Mouse (Mus musculus) embryo, embryonic 11.5 days (tissue): ENCODE measurements at regions not wholly inside any gene's neighbourhood (a gene's known extent, or its start where the extent isn't known, plus 50 kb on each side); places are given as distances from the start of the nearest gene placed in this dataset.

Source experiments
- DNase-seq: peaks from one replicate; pipeline ENCODE4 v3.0.0-alpha.2; 2012; ENCODE audit warnings: low read depth, low spot score

DNA sequence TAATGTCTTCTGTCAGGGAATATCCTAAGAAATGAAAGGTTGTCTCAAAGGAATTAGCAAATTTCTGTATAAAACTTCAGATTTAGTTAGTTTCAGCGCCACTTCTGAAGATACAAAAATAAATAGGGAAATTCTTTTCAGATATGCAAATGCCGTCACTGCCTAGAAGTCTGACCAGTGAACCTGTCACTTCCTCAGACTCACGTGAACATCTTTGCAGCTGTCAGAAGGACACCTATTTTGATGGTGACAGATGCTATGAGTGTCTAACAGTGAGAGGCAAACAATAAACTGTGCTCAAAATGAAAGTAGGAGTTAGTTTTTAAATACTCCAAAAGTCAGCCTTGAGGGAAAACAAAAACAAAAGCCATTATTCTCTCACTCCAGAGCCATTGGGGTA is 57.5 kb upstream of the Igf1r start:
- DNase-seq, result no peak

DNA sequence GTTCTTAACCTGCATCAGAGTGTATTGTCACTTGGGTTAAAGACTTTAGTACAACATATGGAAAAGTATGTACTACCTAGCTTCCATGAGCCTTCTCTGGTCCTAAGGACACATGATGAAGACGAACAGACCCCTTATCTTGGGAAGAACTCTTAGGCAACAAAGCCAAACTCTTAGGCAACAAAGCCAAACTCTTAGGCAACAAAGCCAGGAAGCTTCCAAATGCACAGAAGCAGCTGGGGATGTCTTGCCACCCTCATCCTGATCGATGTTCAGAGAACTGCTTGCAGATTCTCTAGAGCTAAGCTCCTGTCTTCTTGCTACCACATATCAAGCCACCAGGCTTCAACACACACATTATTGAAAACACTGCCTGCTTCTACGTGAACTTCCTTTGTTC is 59.7 kb upstream of the Igf1r start:
- DNase-seq, result no peak

DNA sequence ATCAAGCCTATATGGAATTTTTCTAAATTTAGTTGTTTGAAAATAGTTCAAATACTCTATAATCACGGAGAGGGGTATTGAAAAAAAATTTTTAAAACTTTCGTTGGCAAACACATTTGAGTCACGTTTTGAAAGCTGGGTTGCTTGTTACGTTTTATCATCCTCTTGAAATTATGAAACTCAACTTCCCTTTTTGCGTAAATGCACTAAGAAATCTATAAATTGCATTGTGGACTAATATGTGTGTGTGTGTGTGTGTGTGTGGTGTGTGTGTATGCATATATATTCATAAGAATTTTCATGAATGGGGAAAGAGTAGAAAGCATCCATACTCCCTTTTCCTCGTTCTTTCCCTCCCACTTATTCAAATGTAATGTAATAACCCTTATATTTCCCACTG is 69.6 kb upstream of the Igf1r start:
- DNase-seq, result no peak

DNA sequence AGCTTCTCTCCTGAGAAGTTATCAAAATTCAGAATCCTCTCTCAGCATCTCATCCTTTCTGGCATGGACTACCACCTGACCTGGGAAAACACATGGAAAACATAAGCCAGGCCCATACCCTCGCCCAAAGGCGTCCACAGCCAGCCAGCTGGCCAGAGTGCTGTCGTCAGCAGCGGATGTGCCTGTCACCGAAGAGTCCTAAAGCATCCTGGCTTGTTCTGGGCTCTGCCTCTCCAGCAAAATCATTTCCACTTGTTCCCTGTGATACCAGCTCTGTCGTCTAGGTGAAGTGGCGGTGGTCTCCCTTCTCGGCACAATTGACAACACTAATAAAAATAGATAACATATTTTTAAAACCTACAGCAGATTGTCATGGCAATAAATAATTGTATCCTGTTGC is 70.0 kb upstream of the Igf1r start:
- no peak for DNase-seq

DNA sequence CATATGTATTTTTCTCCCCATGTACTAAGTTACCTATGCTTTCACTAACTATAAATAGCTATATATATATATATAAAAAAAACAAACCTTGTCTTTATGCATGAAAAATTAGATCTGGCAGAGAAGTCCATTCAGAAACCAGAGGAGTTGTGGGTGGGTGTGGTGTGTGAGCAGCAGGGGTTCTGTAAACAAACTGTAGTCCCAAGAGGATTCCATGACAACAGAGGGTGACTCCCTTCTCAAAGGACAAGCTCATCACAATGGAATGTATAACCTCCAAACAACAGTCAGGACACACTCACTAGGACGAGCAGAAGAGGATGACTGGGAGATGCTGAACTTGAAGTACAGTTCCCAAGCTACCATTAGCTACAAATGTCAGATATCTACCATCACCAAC is 74.4 kb upstream of the Igf1r start:
- DNase-seq, result no peak

DNA sequence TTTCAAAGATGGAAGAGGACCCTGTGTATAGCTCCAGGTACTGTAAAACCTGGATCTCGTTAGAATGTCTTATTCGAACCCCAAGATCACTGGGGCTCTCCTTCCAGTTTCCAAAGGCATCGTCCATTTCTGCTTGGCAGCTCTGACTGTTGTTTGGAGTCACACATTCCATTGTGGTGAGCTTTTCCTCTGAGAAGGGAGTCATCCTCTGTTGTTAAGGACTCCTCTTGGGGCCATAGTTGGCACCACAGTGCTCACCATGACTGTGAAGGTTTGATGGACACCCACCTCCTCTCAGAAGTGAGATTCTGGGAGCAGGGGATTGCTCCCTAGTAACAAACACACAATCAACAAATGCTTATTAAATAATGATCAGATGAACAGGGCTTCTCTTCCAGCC is 75.0 kb upstream of the Igf1r start:
- DNase-seq, result no peak

DNA sequence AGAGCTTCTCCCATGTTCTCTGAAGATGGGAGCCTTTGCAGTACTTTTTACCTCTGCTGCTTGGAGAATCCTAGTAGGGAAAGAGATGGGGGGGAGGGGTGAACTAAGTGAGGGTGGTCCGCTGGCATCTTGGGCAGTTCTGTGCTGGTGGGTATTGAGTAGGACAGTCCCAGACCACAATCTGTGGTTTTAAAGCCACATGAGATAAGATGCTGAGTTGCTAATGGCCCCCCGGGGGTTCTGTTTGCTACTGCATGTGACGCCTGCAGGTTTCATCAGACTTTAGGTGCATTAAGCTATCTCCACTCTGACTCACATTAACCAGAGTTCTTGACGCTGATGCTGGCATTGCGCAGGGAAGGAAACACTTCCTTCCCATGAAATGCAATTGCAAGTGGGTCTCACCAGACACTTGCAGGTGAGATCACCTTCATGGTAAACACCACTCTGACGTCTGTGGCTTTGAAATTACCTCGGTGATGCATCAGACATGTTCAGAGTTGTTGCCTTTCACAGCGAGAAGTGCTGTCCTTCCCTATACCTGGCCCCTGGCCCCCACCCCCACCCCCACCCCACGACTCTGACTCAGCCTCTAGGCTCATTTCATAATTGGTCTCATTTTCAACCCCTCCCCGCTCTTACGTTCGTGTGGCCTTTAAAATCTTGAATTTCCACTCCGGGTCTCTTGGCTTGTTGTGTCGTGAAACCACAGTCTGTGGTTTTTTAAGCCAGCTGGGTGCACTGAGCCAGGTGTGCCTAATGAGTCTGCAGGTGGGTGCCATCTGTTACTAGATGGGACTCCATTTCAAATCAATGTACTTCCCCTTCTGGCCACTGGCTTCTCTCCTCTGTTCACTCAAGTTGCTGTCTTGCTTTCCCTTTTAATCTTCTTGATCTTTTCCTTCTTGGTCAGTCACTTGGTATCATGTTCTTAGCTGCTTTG is 94.8 kb upstream of the Synm start:
- no peak for DNase-seq

DNA sequence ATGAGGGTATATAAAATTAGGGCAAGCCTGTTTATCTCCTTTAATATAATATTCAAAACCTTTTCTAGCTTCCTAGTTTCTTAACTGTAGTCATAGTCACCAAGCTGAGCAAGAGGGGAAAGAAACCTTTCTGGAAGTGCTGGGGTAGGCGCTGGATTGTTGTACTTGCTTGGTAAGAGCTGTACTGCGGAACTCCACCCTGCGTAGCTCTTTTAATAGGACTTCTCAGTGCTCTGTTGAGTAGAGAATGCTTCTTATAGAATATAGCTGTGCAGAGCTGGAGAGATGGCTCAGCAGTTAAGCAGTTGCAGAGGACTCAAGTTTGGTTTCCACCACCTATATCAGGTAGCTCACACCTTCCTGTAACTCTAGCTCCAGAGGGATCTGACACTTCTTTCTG is 93.3 kb upstream of the Synm start:
- no peak for DNase-seq

DNA sequence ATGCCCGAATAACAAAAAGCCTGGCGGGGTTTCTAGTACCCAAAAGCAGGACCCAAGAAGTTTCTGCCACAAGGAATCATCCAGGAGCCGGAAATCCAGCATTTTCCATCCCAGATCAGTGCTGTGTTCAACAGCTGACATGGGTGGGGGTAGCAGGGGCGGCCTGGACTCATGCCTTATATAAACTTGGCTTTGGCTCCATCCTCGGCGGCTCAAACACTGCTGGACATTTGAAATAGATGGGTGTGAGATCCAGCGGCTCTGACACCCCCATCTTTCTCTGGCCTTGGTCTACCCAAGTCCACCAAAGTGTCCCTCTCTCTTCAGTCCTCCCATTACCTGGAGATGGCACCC is 89.9 kb upstream of the Synm start:
- DNase-seq, result no peak

DNA sequence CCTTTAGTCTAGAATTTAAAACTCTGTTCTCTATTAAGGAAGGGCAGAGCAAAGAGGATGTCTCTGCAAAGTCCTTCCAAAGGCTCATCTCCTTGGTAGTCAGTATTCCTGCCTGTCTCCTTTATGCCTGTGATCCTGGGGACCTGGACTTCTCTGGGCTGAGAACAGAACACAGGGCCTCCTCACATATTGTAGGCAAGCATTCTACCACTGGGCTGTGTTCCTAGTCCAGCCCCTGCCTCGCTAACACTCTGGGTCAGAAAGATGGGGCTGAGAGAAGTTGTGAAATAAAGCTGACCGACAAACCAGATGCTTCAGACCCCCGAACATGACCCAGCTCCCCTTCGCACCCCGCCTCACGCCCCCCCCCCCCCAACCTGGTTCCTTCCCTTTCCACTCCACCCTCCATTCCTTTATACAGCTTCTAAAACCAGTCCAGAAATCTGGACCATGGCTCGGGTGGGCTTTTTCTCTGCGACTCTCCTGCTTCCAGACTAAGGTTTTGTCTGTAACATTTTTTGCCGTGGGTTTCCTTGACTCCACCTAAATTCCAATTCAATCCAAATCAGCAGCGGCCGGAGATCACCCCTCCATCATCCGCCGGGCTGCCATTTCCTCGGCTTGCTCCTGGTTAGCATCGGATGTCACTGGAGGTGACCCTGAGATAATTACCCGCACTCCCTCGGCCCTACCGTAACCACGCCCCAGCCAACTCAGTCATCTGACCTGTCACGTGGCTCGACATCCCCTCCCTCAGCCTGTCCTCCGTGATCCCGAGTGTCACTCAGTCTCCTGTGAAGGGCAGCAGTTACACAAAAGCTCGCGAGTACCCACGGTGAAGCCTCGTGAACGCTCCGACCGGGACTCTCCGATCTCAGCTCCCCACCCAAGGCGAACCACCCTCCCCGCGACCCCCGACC is 89.3 kb upstream of the Synm start:
- DNase-seq, result peak; percentile 63

DNA sequence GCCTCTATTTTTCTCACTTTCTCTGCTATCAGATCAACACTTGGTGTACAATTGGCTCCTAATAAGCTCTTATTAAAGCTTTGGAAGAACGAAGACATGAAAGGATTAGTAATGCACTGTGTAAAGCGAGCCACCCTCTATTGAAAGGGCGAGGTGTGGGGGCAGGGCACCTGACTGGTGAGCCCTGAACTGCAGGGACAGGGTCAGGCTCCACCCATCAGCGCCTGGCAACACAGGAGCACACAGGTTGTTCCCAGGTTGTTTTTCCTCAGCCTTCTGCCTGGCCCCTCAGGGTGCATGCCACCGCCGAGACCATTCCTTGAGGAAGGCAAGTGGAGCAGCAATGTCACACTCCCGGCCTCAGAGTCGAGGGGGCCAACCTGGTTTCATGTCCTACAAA is 87.3 kb upstream of the Synm start:
- no peak for DNase-seq

DNA sequence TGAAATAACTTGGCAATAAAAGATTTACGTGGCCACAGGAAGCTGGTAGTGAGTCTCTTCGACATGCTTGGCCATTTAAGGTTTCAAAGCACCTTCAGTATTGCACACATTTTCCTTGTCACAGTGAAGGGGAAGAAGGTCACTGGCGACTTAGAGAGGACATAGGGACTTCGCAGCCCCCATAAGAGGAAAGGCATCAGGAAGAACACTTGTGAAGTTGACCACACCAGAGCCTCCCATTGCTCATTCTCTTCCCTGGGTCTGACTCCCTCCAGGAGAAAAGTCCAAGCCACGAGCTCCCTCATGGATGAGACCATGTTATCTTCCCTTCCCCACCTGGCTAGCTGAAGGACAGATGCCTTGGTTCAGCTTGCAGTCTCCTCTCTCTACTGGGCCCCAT is 77.4 kb upstream of the Synm start:
- no peak for DNase-seq

DNA sequence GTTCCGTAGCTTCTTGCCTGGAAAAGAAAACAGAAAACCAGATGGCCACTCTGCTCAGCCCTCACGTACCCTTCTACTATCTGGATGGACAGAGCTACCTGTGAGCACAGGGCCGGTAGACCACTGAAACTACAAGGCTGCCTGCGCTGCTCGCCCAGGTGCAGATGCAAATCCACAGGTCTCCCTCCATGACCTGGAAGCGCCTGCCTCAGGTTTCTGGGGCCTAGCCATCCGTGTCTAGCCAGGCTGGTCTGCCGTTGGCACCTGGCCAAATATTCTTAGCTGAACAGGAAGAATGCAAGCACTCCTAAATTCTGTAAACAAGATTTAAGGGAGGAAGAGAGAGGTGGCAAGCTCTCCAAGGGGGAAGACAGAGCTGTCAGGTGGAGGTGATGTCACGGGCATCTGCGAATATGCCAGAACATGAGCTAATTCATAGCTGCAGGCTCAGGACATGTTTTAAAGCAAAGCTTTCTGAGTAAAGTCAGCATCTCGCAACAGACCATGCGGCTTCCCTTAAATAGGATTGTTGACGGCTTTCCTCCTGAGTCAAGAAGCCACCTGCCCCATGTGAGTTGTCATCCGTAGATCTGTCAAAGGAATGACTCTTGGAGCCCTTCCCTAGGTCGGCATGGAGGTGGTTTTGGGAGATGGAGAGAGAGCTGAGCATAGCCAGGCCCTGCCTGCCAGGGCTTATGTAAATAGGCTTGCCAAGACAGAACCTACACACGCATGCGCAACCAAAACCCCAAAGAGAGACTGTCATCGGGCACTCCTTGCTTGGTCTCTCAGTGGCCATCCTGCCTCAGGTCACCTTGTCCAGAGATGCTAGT is 76.8 kb upstream of the Synm start:
- DNase-seq, result no peak

DNA sequence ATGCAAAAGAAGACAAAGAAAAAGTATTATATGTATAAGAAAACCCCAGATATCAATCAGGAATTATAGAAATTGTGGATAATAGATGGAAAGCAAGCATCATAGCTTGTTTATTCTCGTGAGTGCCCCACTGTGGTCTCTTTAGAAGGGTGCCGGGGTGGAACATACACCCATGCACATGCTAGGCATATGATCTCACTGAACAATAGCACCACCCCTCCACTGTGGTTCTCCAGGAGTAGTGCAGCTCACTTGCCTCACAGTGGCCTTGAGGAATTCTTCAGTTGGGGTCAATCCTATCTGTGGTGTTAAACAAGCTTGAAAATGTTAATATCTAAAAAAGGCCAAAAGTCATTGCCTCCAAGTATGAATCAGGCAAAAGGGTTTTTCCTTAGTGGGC is 72.2 kb upstream of the Synm start:
- DNase-seq, result no peak

DNA sequence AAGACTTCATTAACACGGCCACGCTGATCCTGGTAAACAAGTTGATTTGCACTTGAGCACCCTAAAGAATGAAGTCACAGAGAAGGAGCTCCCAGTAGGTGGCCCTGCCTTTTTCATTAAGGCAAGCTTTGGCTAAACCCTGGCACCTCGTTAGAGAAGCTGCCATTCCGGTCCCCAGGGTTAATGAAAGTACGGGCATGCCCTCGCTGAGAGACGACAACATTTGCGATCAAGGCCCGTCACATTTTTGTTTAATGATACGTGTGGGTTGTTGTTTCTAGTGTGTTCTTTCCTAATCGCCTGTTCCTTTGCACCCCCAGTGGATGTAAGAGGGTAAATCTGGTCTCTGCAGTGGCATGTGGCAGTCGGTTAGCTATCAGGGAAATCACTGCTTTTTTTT is 67.8 kb upstream of the Synm start:
- DNase-seq, result no peak

DNA sequence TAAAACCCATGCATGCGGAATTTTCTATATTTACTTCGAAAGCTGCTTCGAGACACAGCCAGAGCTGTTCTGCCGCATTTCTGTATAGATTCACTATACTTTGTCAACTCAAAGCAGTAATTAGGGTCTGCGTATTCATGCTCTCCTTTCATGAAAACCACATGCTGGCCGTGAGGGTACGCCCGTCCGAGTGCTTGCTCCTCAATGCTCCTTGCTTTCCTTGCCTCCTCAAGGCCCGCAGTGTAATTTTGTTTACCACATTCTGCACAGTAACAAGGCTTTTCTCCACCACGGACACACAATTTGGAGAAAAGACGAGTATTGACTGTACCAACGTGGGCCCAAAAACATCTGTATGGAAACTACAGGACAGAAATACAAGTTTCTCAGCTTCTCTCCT is 67.4 kb upstream of the Synm start:
- no peak for DNase-seq

DNA sequence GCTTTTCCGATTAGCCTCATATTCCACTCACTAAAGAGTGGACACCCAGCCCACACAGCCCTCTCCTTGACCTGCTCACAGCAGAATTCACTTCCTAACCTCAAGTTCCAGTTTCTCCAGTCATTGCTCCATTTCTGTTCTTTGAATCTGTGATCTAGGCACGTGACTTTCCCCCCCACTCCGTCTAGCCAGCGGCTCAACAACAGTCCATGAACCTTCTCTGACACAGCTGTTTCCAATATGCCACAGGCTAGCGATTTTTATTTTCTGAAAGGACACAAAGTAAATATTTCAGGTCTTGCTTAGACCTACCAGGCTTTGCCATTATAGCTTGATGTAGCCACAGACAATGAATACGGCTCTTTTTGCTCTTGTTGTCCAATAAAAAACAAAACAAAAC is 66.8 kb upstream of the Synm start:
- no peak for DNase-seq

DNA sequence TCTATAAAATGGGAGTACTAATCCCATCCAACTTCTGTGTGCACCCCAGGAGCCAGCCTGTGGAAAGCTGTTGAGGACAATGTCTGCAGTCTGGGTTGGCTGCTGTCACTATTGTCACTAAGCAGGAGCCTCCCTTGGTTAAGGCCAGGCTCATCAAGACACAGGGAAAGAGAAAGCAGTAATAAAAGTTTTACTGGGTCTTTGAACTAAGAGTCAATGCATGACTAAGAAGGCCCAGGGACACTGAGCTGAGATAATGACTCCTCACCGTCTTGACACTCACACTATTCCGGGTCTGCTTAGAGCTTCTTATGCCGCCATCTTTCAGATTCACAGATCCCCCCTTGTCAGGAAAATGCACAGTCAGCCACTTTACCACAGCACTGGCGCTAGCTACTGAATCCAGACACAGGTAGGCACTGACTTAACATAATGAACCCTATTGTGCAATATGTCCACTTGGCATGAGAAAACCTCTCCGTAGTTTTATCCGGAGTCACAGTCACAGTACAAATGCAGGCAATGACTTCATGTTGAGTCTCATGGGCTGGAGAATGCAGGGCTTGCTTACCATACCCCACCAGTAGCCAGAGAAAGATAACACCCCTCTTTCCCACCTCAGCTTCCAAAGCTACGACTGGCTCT is 66.2 kb upstream of the Synm start:
- DNase-seq, result no peak

DNA sequence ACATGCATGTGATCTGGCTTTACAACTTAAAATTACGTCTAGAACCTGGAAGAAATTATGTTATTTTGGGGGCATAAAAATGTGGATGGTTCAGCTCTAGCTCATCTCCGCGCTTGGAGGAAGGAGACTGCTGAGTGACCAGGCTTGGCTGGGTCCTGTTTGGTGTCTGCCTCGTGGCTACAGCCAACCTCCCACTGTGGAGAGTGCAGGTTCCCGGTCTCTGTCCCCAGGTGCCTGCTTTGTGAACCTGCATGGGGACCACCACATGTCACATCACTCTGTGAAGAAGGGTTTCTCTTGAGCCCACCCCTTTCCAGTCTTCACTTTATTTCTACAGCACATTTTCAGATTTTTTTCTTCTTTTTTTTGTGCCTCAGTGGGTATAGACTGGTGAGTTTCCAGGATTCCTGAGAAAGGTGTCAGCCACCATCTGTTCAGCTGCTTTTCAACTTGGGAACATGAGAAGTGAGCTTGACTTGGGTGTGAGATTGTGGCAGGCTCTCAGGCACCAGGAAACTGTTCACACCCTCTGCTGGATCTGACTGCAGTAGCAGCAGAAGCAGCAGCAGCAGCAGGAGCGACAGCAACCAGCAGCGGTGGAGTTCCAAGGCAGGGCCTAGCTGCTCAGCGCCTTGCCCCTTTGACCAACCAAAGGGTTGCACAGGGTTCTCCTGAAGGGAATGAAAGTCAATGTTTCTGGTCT is 64.6 kb upstream of the Synm start:
- no peak for DNase-seq

DNA sequence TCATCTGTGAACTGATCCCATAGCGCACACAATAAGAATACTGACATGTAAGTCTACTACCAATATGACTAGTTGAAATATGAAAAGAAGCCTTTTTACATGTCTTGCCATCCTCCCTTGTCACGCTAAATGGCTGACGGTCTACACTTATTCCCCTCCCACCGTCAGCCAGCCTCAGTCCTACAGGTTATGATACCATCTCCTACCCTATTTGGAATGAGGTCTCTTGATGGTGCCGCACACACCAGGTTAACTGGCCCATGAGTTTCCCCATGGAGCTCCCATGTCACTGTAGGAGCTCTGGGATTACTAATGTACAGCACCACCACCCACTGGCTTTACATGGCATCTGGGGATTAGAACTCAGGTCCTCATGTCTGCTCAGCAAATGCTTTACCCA is 60.0 kb upstream of the Synm start:
- no peak for DNase-seq

DNA sequence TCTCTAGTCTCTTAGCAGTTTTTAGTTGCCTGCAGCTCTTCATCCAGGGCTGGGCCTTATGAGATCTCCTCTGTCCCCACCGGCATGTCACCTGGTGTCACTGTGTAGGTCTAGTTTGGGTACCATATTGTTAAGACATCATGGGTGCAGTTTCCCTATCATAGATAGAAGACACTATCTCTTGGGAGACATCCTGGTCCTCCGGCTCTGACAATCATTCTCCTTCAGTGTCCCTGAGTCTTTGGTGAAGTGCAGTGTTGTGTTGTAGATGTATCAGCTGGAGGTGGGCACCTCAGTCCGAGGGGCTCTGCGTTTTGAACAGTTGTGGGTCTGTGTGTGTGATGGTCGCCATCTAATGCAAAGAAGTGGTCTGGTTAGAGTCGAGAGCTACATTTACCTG is 58.0 kb upstream of the Synm start:
- no peak for DNase-seq
